Mouse (Mus musculus) hindbrain, postnatal 0 days (tissue): ENCODE results near the gene Slc29a2. TPM values are rescaled to one million over a fixed set of nuclear protein-coding genes. Genes with fewer than 3 reads are reported as not detected.
A peak's percentile ranks its signal among the peaks of the same experiment; 100 is the strongest.

ENCODE experiments used
- ATAC-seq: fragments of 200-750 bp; cut with Nextera tagmentation; 2 replicates; pipeline ENCODE4 v1.8.0; 2017; ENCODE audit warnings: mild to moderate bottlenecking, moderate TSS enrichment, moderate library complexity
- DNase-seq: peaks from one replicate; pipeline ENCODE4 v3.0.0-alpha.2; 2015; ENCODE audit warnings: low spot score
- H3K27ac ChIP-seq: fragments of 300-500 bp; sonication (generic); 2 replicates; pipeline ENCODE4 v1.5.1; 2014; ENCODE audit warnings: mild to moderate bottlenecking
- H3K27me3 ChIP-seq: fragments of 300-500 bp; sonication (generic); 2 replicates; pipeline ENCODE4 v1.6.1; 2014; ENCODE audit warnings: low read length, mixed read lengths; ENCODE audit not compliant: insufficient read depth
- H3K36me3 ChIP-seq: fragments of 300-500 bp; sonication (generic); 2 replicates; pipeline ENCODE4 v1.6.1; 2014; ENCODE audit warnings: low read length, mixed read lengths; ENCODE audit not compliant: insufficient read depth
- H3K4me1 ChIP-seq: fragments of 300-500 bp; sonication (generic); 2 replicates; pipeline ENCODE4 v1.6.1; 2014; ENCODE audit warnings: antibody characterized with exemption, low read length, mixed read lengths; ENCODE audit not compliant: insufficient read depth
- H3K4me2 ChIP-seq: fragments of 300-500 bp; sonication (generic); 2 replicates; pipeline ENCODE4 v1.6.1; 2014; ENCODE audit warnings: low read depth, mild to moderate bottlenecking, low read length, moderate library complexity, mixed read lengths
- H3K4me3 ChIP-seq: fragments of 300-500 bp; sonication (generic); 2 replicates; pipeline ENCODE4 v1.5.1; 2014; ENCODE audit warnings: low read length
- H3K9ac ChIP-seq: fragments of 300-500 bp; sonication (generic); replicated peaks from 2 replicates; pipeline ENCODE4 v1.6.1; 2014; ENCODE audit warnings: mild to moderate bottlenecking, low read length, moderate library complexity, mixed read lengths
- H3K9me3 ChIP-seq: fragments of 300-500 bp; sonication (generic); 2 replicates; pipeline ENCODE4 v1.6.1; 2016; ENCODE audit warnings: low read length, mixed read lengths
- CTCF ChIP-seq: IDR thresholded peaks from 2 replicates; pipeline ENCODE4 v1.5.1; 2016; ENCODE audit warnings: antibody characterized with exemption, control low read depth, low read depth
- WGBS: fragments of 180-500 bp; shearing (Covaris S2); extraction: QIAGEN DNeasy Blood & Tissue Kit; methylation state at CpG from one replicate; pipeline ENCODE4 v1.1.7; 2014; 5-methylcytosine and 5-hydroxymethylcytosine counted together
- polyA plus RNA-seq: library from polyadenylated mRNA; unstranded; fragments of >200 nt; fragmentation: Nextera tagmentation; extraction: Ambion mirVana; gene quantifications from 2 replicates; pipeline ENCODE4 v1.2.1, GENCODE M21; 2015
- total RNA-seq: library from RNA; depleted of rRNA; stranded (reverse); fragments of >200 nt; gene quantifications from 2 replicates; pipeline ENCODE4 v1.2.3, GENCODE M21; 2014

Slc29a2 gene
- total and polyA plus RNA-seq, 2 experiments from 2014 or later, result 16.3 to 22.5 TPM

DNA sequence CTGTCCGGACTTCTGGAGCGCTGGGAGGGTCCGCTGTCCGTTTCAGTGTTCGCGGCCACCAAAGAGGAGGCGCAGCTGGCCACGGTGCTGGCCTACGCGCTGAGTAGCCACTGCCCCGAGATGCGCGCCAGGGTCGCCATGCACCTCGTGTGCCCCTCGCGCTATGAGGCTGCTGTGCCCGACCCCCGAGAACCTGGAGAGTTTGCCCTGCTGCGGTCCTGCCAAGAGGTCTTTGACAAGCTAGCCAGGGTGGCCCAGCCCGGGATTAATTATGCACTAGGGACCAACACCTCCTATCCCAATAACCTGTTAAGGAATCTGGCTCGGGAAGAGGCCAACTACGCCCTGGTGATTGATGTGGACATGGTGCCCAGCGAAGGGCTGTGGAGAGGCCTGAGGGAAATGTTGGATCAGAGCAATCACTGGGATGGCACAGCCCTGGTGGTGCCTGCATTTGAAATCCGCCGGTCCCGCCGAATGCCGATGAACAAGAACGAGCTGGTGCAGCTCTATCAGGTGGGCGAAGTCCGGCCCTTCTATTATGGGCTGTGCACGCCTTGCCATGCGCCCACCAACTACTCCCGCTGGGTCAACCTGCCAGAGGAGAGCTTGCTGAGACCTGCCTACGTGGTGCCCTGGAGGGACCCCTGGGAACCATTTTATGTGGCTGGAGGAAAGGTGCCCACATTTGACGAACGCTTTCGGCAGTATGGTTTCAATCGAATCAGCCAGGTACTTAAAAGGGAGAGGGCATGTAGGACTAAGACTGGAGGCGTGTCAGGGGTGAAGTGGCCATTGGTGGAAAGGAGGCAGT, 15.8 kb downstream of the Slc29a2 start:
- Histone ChIP-seq H3K9ac (peak overlapping the region; percentile 79), H3K4me2 (peak overlapping the region; percentile 95), H3K27me3 (no peaks in the 10 kb centered on the region), H3K4me1 (peaks cover 19% of the 10 kb centered on the region), H3K9me3 (no peaks in the 10 kb centered on the region), H3K36me3 (no peaks in the 10 kb centered on the region; the same call in none of the 2 replicates), H3K4me3 (peak overlapping the region; percentile 78), H3K27ac (peak overlapping the region; percentile 89)
- TF ChIP-seq CTCF, result no peak
- WGBS, result 8% methylated on average over 41 of the region's 41 CpGs
- peak; percentile 27 for ATAC-seq
- DNase-seq, result no peak

DNA sequence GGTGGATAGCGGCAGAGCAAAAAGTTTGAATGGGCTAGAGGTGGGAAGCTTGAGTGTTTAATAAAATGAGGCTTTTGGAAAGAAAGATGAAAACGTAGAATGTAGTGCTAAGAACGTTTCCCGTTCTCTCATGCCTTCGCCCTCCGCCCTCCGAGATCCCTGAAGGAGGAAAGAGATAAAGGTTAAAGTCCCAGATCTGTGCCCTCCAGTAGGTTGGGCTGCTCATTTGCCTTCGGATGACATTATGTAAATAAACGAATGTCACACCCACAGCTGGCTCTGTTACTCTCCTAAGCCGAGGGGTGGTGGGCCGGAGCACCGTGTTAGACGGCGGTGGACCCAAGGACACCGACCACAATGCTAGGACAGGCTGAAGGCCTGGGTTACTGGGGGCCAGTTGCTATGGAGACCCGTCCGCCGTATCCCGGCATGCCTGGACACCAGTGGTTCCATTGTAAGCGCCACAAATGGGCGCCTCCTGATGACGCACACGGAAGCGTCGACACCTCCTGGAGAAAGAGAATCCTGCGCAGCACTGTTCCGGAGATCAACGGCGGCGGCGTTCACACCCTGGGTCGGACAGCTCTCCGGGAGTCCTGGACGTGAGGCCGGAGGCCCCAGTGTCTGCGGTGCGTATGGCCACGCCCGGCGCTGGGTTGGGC, 17.3 kb downstream of the Slc29a2 start, which contains the start of gene Brms1:
Gene Brms1 (plus strand): TSS at position 493 of the 662 bp plus-strand sequence.
- peak; percentile 20; the same call in 1 of the 2 replicates for TF ChIP-seq CTCF
- peak within 1 kb of the TSS; percentile 71; the same call in 1 of the 2 replicates for H3K27ac ChIP-seq
- H3K4me2 ChIP-seq, result peak within 1 kb of the TSS; percentile 95
- H3K27me3 ChIP-seq, result no peaks in the 10 kb centered on the region
- peak; percentile 98 for DNase-seq
- no peaks in the 10 kb centered on the region for H3K9me3 ChIP-seq
- peak; percentile 77 for ATAC-seq
- H3K36me3 ChIP-seq, result no peaks in the 10 kb centered on the region; the same call in none of the 2 replicates
- H3K9ac ChIP-seq, result peak within 1 kb of the TSS; percentile 79
- peak within 1 kb of the TSS; percentile 78 for H3K4me3 ChIP-seq
- H3K4me1 ChIP-seq, result peaks cover 19% of the 10 kb centered on the region
- WGBS, result 7% methylated on average over 40 of the region's 40 CpGs

DNA sequence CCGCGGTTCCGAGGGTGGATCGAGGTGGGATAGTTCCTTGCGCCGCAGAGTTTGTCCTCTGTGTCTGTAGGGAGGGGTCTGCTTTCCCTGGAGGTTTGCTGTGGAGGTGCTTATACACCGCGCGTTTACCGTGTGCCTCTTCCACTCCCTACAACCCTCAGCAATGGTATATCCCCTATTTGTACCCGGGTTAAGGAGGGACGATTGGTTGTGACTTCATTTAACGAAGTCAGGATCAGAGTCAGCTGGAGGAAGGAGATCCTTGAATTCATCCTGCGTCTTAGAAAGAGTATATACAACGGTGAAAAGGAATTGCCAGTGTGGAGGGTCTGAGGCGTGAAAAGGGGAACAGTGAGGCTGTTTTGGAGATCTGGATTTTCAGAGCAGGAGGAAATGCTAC, 17.9 kb downstream of the Slc29a2 start:
- peak overlapping the region; percentile 78 for H3K4me3 ChIP-seq
- DNase-seq (no peak), ATAC-seq (no peak)
- H3K4me2 ChIP-seq, result peak overlapping the region; percentile 95
- H3K4me1 ChIP-seq, result peaks cover 19% of the 10 kb centered on the region
- H3K9me3 ChIP-seq, result no peaks in the 10 kb centered on the region
- peak overlapping the region; percentile 78 for H3K9ac ChIP-seq
- no peaks in the 10 kb centered on the region for H3K27me3 ChIP-seq
- no peak for TF ChIP-seq CTCF
- peaks cover 4% of the 10 kb centered on the region for H3K36me3 ChIP-seq
- peak overlapping the region; percentile 71; the same call in 1 of the 2 replicates for H3K27ac ChIP-seq
- WGBS, result 3% methylated on average over 16 of the region's 16 CpGs

DNA sequence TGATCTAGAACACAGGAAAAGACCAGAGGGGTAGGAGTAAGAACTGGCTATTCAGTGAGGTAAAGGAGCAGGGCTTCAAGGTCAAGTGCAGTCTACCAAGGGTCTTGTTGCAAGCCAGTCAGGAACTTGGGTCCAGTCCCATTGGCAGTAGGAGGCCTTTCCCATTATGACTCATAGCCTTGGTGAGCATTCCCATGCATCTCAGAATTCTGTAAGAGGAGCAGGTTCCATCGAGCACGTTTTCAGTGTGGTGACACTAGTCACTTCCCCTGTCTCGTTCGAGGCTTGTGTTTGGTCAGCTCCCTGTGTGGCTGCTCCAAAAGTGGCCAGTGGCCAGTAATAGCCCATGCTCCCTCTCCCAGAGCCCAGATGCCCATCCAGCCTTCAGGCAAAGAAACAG, 21.9 kb downstream of the Slc29a2 start:
- Histone ChIP-seq H3K27me3 (no peaks in the 10 kb centered on the region), H3K9ac (no peak overlapping the region), H3K27ac (no peak overlapping the region), H3K4me1 (peaks cover 11% of the 10 kb centered on the region), H3K9me3 (no peaks in the 10 kb centered on the region), H3K4me2 (no peak overlapping the region), H3K36me3 (peaks cover 28% of the 10 kb centered on the region), H3K4me3 (no peak overlapping the region)
- no peak for TF ChIP-seq CTCF
- 86% methylated on average over 4 of the region's 4 CpGs for whole genome bisulfite sequencing
- ATAC-seq (no peak), DNase-seq (no peak)

DNA sequence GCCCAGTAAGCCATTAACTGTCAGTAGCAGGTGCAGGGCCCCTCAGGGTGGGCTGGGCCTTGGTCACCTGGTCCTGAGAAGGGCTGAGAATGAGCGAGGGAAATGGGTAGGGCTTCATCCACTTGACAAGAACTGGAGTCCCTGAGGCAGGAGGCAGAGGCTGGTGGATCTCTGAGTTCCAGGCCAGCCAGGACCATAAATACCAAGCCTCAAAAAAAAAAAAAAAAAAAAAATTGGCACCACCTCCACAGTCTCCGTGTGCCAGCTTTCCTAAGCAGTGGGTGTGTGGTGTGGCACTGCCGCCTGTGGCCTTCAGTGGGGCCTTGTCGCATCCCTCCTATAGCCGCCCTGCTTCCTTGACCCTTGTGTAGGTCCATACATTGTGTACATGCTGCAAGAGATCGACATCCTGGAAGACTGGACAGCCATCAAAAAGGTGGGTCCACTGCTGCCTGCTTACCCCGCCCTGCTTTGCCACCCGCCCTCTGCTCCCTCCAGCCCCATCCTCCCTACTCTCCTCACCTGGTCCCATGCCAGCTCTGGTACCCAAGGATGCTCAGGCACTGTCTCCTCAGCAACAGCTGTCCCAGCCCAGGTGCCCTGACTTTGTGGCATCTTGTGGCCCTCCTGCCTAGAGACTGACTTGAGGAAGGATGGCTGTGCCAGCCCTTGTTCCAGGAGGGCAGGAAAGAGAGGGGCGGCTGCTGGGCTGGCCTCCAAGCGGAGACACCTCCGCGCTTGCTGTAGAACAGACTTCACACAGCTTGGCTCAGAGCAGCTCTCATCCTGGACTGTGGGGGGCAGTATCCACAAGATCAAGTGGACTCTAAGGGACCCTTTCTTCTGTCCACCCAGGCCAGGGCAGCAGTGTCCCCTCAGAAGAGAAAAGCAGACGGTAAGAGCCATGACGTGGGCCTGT, 24.7 kb downstream of the Slc29a2 start:
- peaks cover 28% of the 10 kb centered on the region for H3K36me3 ChIP-seq

DNA sequence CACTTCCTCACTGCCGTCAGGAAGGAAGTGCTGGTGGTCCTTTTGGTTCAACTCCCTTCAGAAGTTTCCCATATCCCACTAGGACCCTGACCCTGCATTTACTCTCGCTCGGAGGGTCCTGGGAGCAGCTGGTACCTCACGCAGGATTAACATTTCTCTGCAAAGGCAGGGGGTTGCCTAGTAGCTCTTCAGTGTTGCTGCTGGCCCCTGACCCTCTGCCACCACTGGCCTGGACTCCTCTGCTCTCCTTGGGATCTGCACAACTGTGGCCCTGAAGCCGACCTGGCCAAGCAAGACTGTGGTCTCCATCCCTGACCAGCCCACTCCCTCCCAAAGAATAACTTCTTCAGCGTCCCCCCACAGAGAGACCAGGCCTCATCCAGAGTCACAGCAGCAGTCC, 25.7 kb downstream of the Slc29a2 start:
- DNase-seq, result no peak
- H3K36me3 ChIP-seq, result peaks cover 28% of the 10 kb centered on the region; the same call in 1 of the 2 replicates
- 72% methylated on average over 6 of the region's 6 CpGs for WGBS

More for the DNA sequence above, 24.7 kb downstream of the Slc29a2 start:
- Histone ChIP-seq H3K4me2 (no peak overlapping the region), H3K9me3 (no peaks in the 10 kb centered on the region), H3K9ac (no peak overlapping the region), H3K27ac (no peak overlapping the region), H3K4me1 (peaks cover 5% of the 10 kb centered on the region), H3K27me3 (peaks cover 5% of the 10 kb centered on the region; the same call in 1 of the 2 replicates), H3K4me3 (no peak overlapping the region)
- WGBS, result 79% methylated on average over 14 of the region's 14 CpGs
- ATAC-seq (no peak), DNase-seq (no peak)
- no peak for TF ChIP-seq CTCF

More for the DNA sequence above, 25.7 kb downstream of the Slc29a2 start:
- Histone ChIP-seq H3K9me3 (no peaks in the 10 kb centered on the region), H3K4me3 (no peak overlapping the region), H3K27ac (no peak overlapping the region), H3K4me2 (no peak overlapping the region), H3K9ac (no peak overlapping the region), H3K4me1 (peaks cover 5% of the 10 kb centered on the region), H3K27me3 (peaks cover 5% of the 10 kb centered on the region; the same call in 1 of the 2 replicates)
- ATAC-seq, result no peak
- TF ChIP-seq CTCF, result no peak
